Mouse (Mus musculus) gastrocnemius, adult 2 months (tissue): ENCODE measurements around the gene Ncoa6. TPM values are rescaled to one million over a fixed set of nuclear protein-coding genes. Genes with fewer than 3 reads are reported as not detected.
A peak's percentile ranks its signal among the peaks of the same experiment; 100 is the strongest.
"Not testable (repeated sequence)": the region's sequence is repeated elsewhere in the genome, so short reads cannot be mapped to it uniquely, and the experiment has no call there.

ENCODE experiments used
- DNase-seq: peaks from one replicate; pipeline ENCODE4 v3.0.0; 2022
- H3K27ac ChIP-seq: fragments of 200-600 bp; 2 replicates; pipeline ENCODE4 v1.8.1; 2022; ENCODE audit warnings: mild to moderate bottlenecking
- H3K4me3 ChIP-seq: fragments of 200-600 bp; 2 replicates; pipeline ENCODE4 v1.8.1; 2022; ENCODE audit warnings: mild to moderate bottlenecking, moderate library complexity
- CTCF ChIP-seq: fragments of 200-600 bp; IDR thresholded peaks from 2 replicates; pipeline ENCODE4 v1.8.1; 2022; ENCODE audit warnings: antibody characterized with exemption, mild to moderate bottlenecking, moderate library complexity
- intact Hi-C: fragments of 180-260 bp; cut with DNase I; formaldehyde crosslinking; loops from one replicate; pipeline ENCODE4 v1.15.1; 2025
- total RNA-seq, 2 experiments: library from RNA; stranded (reverse); gene quantifications; 2 replicates each; pipeline ENCODE4 v1.2.3; 2021

The Ncoa6 gene
- total RNA-seq, 2 experiments from 2014 or later: 16.3 to 18.7 TPM

GRCm38 (mm10) chr2:155502596-155502995, 28.9 kb upstream of the Ncoa6 start:
- intact Hi-C loops: no loop called here
- no peak overlapping the region for H3K27ac ChIP-seq
- TF ChIP-seq CTCF: no peak
- H3K4me3 ChIP-seq: no peak overlapping the region
- DNase-seq: no peak

- no peak for DNase-seq
- Histone ChIP-seq H3K4me3 (no peak overlapping the region), H3K27ac (no peak overlapping the region)
- TF ChIP-seq CTCF: no peak
- intact Hi-C loops: no loop called here
Observed at GRCm38 (mm10) chr2:155490998-155491397, 17.3 kb upstream of the Ncoa6 start.

- intact Hi-C loops: no loop called here
Observed at GRCm38 (mm10) chr2:155482021-155482420, 8.3 kb upstream of the Ncoa6 start.

GRCm38 (mm10) chr2:155472671-155473569, 774 bp downstream of the Ncoa6 start:
- no peak for TF ChIP-seq CTCF
- H3K4me3 ChIP-seq: peak overlapping the region; percentile 93
- intact Hi-C loops: no loop called here
- peak; percentile 74 for DNase-seq
- H3K27ac ChIP-seq: peak overlapping the region; percentile 89

More at GRCm38 (mm10) chr2:155482021-155482420, 8.3 kb upstream of the Ncoa6 start:
- Histone ChIP-seq H3K4me3 (no peak overlapping the region), H3K27ac (no peak overlapping the region)
- DNase-seq: peak; percentile 72
- peak; percentile 76 for TF ChIP-seq CTCF

- no peak overlapping the region for H3K4me3 ChIP-seq
- TF ChIP-seq CTCF: no peak
- DNase-seq: no peak
- intact Hi-C loops: no loop called here
- no peak overlapping the region for H3K27ac ChIP-seq
Observed at GRCm38 (mm10) chr2:155466861-155467260, 6.8 kb downstream of the Ncoa6 start.

GRCm38 (mm10) chr2:155453591-155453990, 20.1 kb downstream of the Ncoa6 start:
- intact Hi-C loops: no loop called here
- DNase-seq: no peak
- Histone ChIP-seq H3K27ac (no peak overlapping the region; the same call in 1 of the 2 replicates), H3K4me3 (no peak overlapping the region)
- TF ChIP-seq CTCF: no peak

- Histone ChIP-seq H3K27ac (no peak overlapping the region), H3K4me3 (no peak overlapping the region)
- TF ChIP-seq CTCF: peak; percentile 10; the same call in 1 of the 2 replicates
- DNase-seq: no peak
- intact Hi-C loops: no loop called here
Observed at GRCm38 (mm10) chr2:155451256-155451655, 22.4 kb downstream of the Ncoa6 start.

- intact Hi-C loops, H3K4me3 ChIP-seq, DNase-seq, H3K27ac ChIP-seq: not testable (repeated sequence)
Observed at GRCm38 (mm10) chr2:155447906-155448305, 25.8 kb downstream of the Ncoa6 start.

- intact Hi-C loops: no loop called here
- Histone ChIP-seq H3K27ac (peak overlapping the region; percentile 61), H3K4me3 (no peak overlapping the region)
- TF ChIP-seq CTCF: no peak
- DNase-seq: no peak
Observed at GRCm38 (mm10) chr2:155443446-155443845, 30.2 kb downstream of the Ncoa6 start.

GRCm38 (mm10) chr2:155442916-155443315, 30.8 kb downstream of the Ncoa6 start:
- DNase-seq: no peak
- peak overlapping the region; percentile 61 for H3K27ac ChIP-seq
- intact Hi-C loops: no loop called here
- no peak overlapping the region for H3K4me3 ChIP-seq
- TF ChIP-seq CTCF: no peak

GRCm38 (mm10) chr2:155436445-155436844, 37.2 kb downstream of the Ncoa6 start:
- Histone ChIP-seq H3K4me3 (no peak overlapping the region), H3K27ac (no peak overlapping the region)
- intact Hi-C loops: loop anchor here (5.0 kb wide), 1 partner anchor 229 kb away; no protein-coding TSS in a partner anchor
- DNase-seq: no peak
- TF ChIP-seq CTCF: peak; percentile 72

GRCm38 (mm10) chr2:155420911-155421310, 52.8 kb downstream of the Ncoa6 start:
- TF ChIP-seq CTCF: no peak
- Histone ChIP-seq H3K27ac (no peak overlapping the region), H3K4me3 (no peak overlapping the region)
- intact Hi-C loops: no loop called here
- no peak for DNase-seq

GRCm38 (mm10) chr2:155404635-155405034, 69.1 kb downstream of the Ncoa6 start:
- no peak for DNase-seq
- no peak for TF ChIP-seq CTCF
- Histone ChIP-seq H3K27ac (no peak overlapping the region), H3K4me3 (no peak overlapping the region)
- intact Hi-C loops: no loop called here

GRCm38 (mm10) chr2:155401926-155402325, 71.8 kb downstream of the Ncoa6 start:
- no peak overlapping the region for H3K4me3 ChIP-seq
- no peak for DNase-seq
- H3K27ac ChIP-seq: no peak overlapping the region
- intact Hi-C loops: no loop called here
- TF ChIP-seq CTCF: no peak
